Comparison of ENCODE assay signal across 9 mouse cellular contexts in the genomic region with DNA sequence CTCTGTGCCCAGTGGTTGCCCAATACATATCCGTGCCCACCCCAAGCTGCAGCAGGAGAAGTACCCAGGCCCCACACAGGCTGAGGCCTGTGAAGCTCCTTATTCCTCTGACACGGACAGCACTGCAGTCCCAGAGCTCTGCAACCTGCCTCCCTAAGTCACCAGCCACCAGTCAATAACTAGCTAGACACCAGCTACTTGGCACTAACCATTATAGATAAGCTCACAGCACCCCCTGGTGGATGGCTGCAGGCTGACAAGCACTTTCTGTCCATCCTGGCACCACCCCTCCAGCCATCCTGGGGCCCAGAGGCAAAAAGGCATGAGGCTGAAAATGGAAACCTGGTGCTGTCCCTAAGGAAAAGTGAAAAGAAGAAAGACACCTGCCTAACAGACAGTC. TPM values are rescaled to one million over a fixed set of nuclear protein-coding genes. Genes with fewer than 3 reads are reported as not detected.
DNase-seq lines count a peak whose midpoint lies in the region; ATAC-seq and TF ChIP-seq lines count a peak whose summit lies in the region.
"Had no signal": no experiment of that assay in that cellular context is flagged by ENCODE, and none has a peak within 500 bp of the region (broad histone marks: within the 10 kb centered on the region; RNA-seq: fewer than 3 reads in every experiment).

No protein-coding gene starts in this region.

- 0 out of 2 replicates have a peak, but pooled peaks have one; percentile 68 for TF ChIP-seq EP300 in heart, adult 2 months (IDR thresholded peaks at IDR 0.05; ENCODE audit: insufficient read depth, low read depth, low read length)

- H3K27me3 ChIP-seq in embryonic facial prominence, embryonic 10.5 days (replicated peaks; ENCODE audit: low read depth, poor library complexity, severe bottlenecking) = no peaks in the 10 kb centered on the region
- no peaks in the 10 kb centered on the region for H3K27me3 ChIP-seq in heart, adult 2 months (ENCODE audit: control insufficient read depth, insufficient read depth, low read length)
- H3K27me3 ChIP-seq in kidney, embryonic 16.5 days (ENCODE audit: insufficient read depth, low read length) = no peaks in the 10 kb centered on the region
- no peaks in the 10 kb centered on the region for H3K27me3 ChIP-seq in liver, adult 2 months (ENCODE audit: control insufficient read depth, insufficient read depth, low read length)
- no peaks in the 10 kb centered on the region; the same call in 1 of the 2 replicates for H3K27me3 ChIP-seq in neural tube, embryonic 13.5 days
- H3K27me3 ChIP-seq: embryonic facial prominence, embryonic 15.5 days had no signal

- TF ChIP-seq POLR2A in heart, adult 2 months (IDR thresholded peaks at IDR 0.05; ENCODE audit: insufficient read depth, low read depth, low read length) = no peak
- no peak for TF ChIP-seq POLR2A in liver, adult 2 months (IDR thresholded peaks at IDR 0.05; ENCODE audit: extremely low read depth, insufficient read depth, low read length)

- H3K36me3 ChIP-seq in embryonic facial prominence, embryonic 10.5 days (replicated peaks) = no peaks in the 10 kb centered on the region
- no peaks in the 10 kb centered on the region for H3K36me3 ChIP-seq in heart, adult 2 months (ENCODE audit: control insufficient read depth, insufficient read depth, low read length)
- H3K36me3 ChIP-seq in kidney, embryonic 16.5 days (ENCODE audit: insufficient read depth, low read length) = no peaks in the 10 kb centered on the region
- H3K36me3 ChIP-seq in liver, adult 2 months (ENCODE audit: control insufficient read depth, insufficient read depth, low read length) = no peaks in the 10 kb centered on the region
- no peaks in the 10 kb centered on the region for H3K36me3 ChIP-seq in neural tube, embryonic 13.5 days
- H3K36me3 ChIP-seq: embryonic facial prominence, embryonic 15.5 days had no signal

- H3K4me1 ChIP-seq in embryonic facial prominence, embryonic 10.5 days = peaks cover 6% of the 10 kb centered on the region; the same call in 1 of the 2 replicates
- peaks cover 2% of the 10 kb centered on the region; the same call in 1 of the 2 replicates for H3K4me1 ChIP-seq in heart, adult 2 months (ENCODE audit: control insufficient read depth, insufficient read depth, low read length)
- 0 out of 2 replicates have a peak, but pooled peaks cover 4% of the 10 kb centered on the region for H3K4me1 ChIP-seq in kidney, embryonic 16.5 days (ENCODE audit: insufficient read depth, low read length)
- peaks cover 10% of the 10 kb centered on the region; the same call in 1 of the 2 replicates for H3K4me1 ChIP-seq in liver, adult 2 months (ENCODE audit: control insufficient read depth, insufficient read depth, low read length)
- peaks cover 18% of the 10 kb centered on the region for H3K4me1 ChIP-seq in neural tube, embryonic 13.5 days (replicated peaks)

- ATAC-seq in kidney, embryonic 16.5 days (ENCODE audit: low FRiP score, low TSS enrichment) = peak; percentile 49
- ATAC-seq in neural tube, embryonic 13.5 days (ENCODE audit: low read depth) = peak; percentile 47; the same call in 1 of the 2 replicates

- peak; percentile 89 for TF ChIP-seq CTCF in heart, adult 2 months (IDR thresholded peaks at IDR 0.05)
- peak; percentile 92 for TF ChIP-seq CTCF in liver, adult 2 months (IDR thresholded peaks at IDR 0.05; ENCODE audit: low read depth, low read length)

- no peak overlapping the region for H3K27ac ChIP-seq in embryonic facial prominence, embryonic 10.5 days (replicated peaks)
- H3K27ac ChIP-seq in heart, adult 2 months = no peak overlapping the region
- no peak overlapping the region for H3K27ac ChIP-seq in kidney, embryonic 16.5 days (ENCODE audit: low read length)
- no peak overlapping the region for H3K27ac ChIP-seq in liver, adult 2 months (replicated peaks; ENCODE audit: insufficient read depth, low read depth, low read length)
- no peak overlapping the region for H3K27ac ChIP-seq in neural tube, embryonic 13.5 days (replicated peaks)
- H3K27ac ChIP-seq: embryonic facial prominence, embryonic 15.5 days had no signal

- no peaks in the 10 kb centered on the region for H3K9me3 ChIP-seq in embryonic facial prominence, embryonic 10.5 days
- H3K9me3 ChIP-seq in kidney, embryonic 16.5 days (ENCODE audit: low read length) = no peaks in the 10 kb centered on the region
- no peaks in the 10 kb centered on the region for H3K9me3 ChIP-seq in neural tube, embryonic 13.5 days
- H3K9me3 ChIP-seq: embryonic facial prominence, embryonic 15.5 days had no signal

- H3K79me2 ChIP-seq in heart, adult 2 months (replicated peaks; ENCODE audit: control insufficient read depth, insufficient read depth, low read length) = no peaks in the 10 kb centered on the region
- no peaks in the 10 kb centered on the region for H3K79me2 ChIP-seq in liver, adult 2 months (ENCODE audit: control insufficient read depth, insufficient read depth, low read length)

- no peak overlapping the region for H3K4me3 ChIP-seq in embryonic facial prominence, embryonic 10.5 days
- no peak overlapping the region for H3K4me3 ChIP-seq in heart, adult 2 months
- no peak overlapping the region for H3K4me3 ChIP-seq in kidney, embryonic 16.5 days (ENCODE audit: low read length)
- H3K4me3 ChIP-seq in liver, adult 2 months (ENCODE audit: insufficient read depth, low read depth, low read length) = no peak overlapping the region
- no peak overlapping the region for H3K4me3 ChIP-seq in neural tube, embryonic 13.5 days
- H3K4me3 ChIP-seq: embryonic facial prominence, embryonic 15.5 days had no signal

- no peak overlapping the region for H3K4me2 ChIP-seq in kidney, embryonic 16.5 days (replicated peaks; ENCODE audit: low read depth, low read length)
- no peak overlapping the region for H3K4me2 ChIP-seq in neural tube, embryonic 13.5 days
- H3K4me2 ChIP-seq: embryonic facial prominence, embryonic 15.5 days had no signal

- 40% methylated on average over 2 of the region's 2 CpGs for WGBS in embryonic facial prominence, embryonic 10.5 days
- WGBS in heart, adult 2 months = 34% methylated on average over 2 of the region's 2 CpGs
- 42% methylated on average over 2 of the region's 2 CpGs for WGBS in kidney, embryonic 16.5 days
- 44% methylated on average over 2 of the region's 2 CpGs for WGBS in liver, adult 2 months
- WGBS in neural tube, embryonic 13.5 days = 42% methylated on average over 2 of the region's 2 CpGs

- DNase-seq in A20 (ENCODE audit: low read depth, low spot score) = peak; percentile 74
- peak; percentile 92 for DNase-seq in adrenal gland, postnatal 25 days
- peak; percentile 89 for DNase-seq in embryonic facial prominence, embryonic 10.5 days (ENCODE audit: low spot score)
- DNase-seq in heart, adult 2 months = peak; percentile 79 to 87
- peak; percentile 67 for DNase-seq in liver, adult 2 months (ENCODE audit: extremely low read depth, low read depth, low spot score)
- peak; percentile 65 for DNase-seq in telencephalon, adult 2 months (ENCODE audit: low read depth, low spot score)

- intact Hi-C loops in heart, adult 2 months (cut with DNase I) = loop anchor here (1.0 to 5.0 kb wide), 5 partner anchors 113 to 646 kb away; no protein-coding TSS in a partner anchor

- no peak overlapping the region for H3K9ac ChIP-seq in heart, adult 2 months (ENCODE audit: low read depth, low read length)
- H3K9ac ChIP-seq in kidney, embryonic 16.5 days (replicated peaks; ENCODE audit: low read length) = no peak overlapping the region
- no peak overlapping the region for H3K9ac ChIP-seq in liver, adult 2 months (ENCODE audit: low read depth, low read length)
- no peak overlapping the region for H3K9ac ChIP-seq in neural tube, embryonic 13.5 days
- H3K9ac ChIP-seq: embryonic facial prominence, embryonic 15.5 days had no signal

RNA-seq across cellular contexts. Expression of gene Ppp1r26, which starts 28.6 kb away (rescaled TPM):
- 5.5 and 9.6 TPM in 2 replicates for total RNA-seq in adrenal gland, postnatal 25 days (2021)
- polyA plus RNA-seq in embryonic facial prominence, embryonic 10.5 days (2016; fragmentation: Nextera tagmentation; extraction: Ambion mirVana) = 5.0 and 5.3 TPM in 2 replicates
- 1 to 10 TPM; 3.4 to 5.0 TPM for total RNA-seq in heart, adult 2 months (2021)
- polyA plus RNA-seq in heart, adult 2 months (2012; rRNA removed) = 3.1 and 3.5 TPM in 2 replicates
- 5.2 and 7.1 TPM in 2 replicates for polyA plus RNA-seq in kidney, embryonic 16.5 days (2015; fragmentation: Nextera tagmentation; extraction: Ambion mirVana)
- total RNA-seq in liver, adult 2 months (2014; rRNA removed) = 0.07 and 0.09 TPM in 2 replicates
- 0.07 and 0.10 TPM in 2 replicates for polyA plus RNA-seq in liver, adult 2 months (2012; rRNA removed)
- polyA plus RNA-seq in neural tube, embryonic 13.5 days (2015; fragmentation: Nextera tagmentation; extraction: Ambion mirVana) = 10.3 and 11.1 TPM in 2 replicates

RNA-seq across cellular contexts. Expression of gene 1700007K13Rik, which starts 48.1 kb away (rescaled TPM):
- total RNA-seq in adrenal gland, postnatal 25 days (2021) = 1.0 TPM in 1 of 2 replicates, not detected in the other
- polyA plus RNA-seq in embryonic facial prominence, embryonic 10.5 days (2016; fragmentation: Nextera tagmentation; extraction: Ambion mirVana) = 1.3 and 1.5 TPM in 2 replicates
- not detected for total RNA-seq in heart, adult 2 months (2021)
- 0.94 TPM in 1 of 2 replicates, not detected in the other for polyA plus RNA-seq in heart, adult 2 months (2012; rRNA removed)
- polyA plus RNA-seq in kidney, embryonic 16.5 days (2015; fragmentation: Nextera tagmentation; extraction: Ambion mirVana) = 0.22 and 0.94 TPM in 2 replicates
- 0.28 TPM in 1 of 2 replicates, not detected in the other for total RNA-seq in liver, adult 2 months (2014; rRNA removed)
- polyA plus RNA-seq in liver, adult 2 months (2012; rRNA removed) = not detected in 2 replicates
- 2.6 and 2.8 TPM in 2 replicates for polyA plus RNA-seq in neural tube, embryonic 13.5 days (2015; fragmentation: Nextera tagmentation; extraction: Ambion mirVana)

RNA-seq across cellular contexts. Expression of gene Mrps2, which starts 49.8 kb away (rescaled TPM):
- 52.4 and 61.8 TPM in 2 replicates for total RNA-seq in adrenal gland, postnatal 25 days (2021)
- polyA plus RNA-seq in embryonic facial prominence, embryonic 10.5 days (2016; fragmentation: Nextera tagmentation; extraction: Ambion mirVana) = 68.5 and 71.9 TPM in 2 replicates
- total RNA-seq in heart, adult 2 months (2021) = 10 to 100 TPM; 42.1 to 43.0 TPM
- polyA plus RNA-seq in heart, adult 2 months (2012; rRNA removed) = 47.8 and 68.2 TPM in 2 replicates
- 70.8 and 74.2 TPM in 2 replicates for polyA plus RNA-seq in kidney, embryonic 16.5 days (2015; fragmentation: Nextera tagmentation; extraction: Ambion mirVana)
- total RNA-seq in liver, adult 2 months (2014; rRNA removed) = 10.9 and 14.3 TPM in 2 replicates
- polyA plus RNA-seq in liver, adult 2 months (2012; rRNA removed) = 51.5 and 52.3 TPM in 2 replicates
- polyA plus RNA-seq in neural tube, embryonic 13.5 days (2015; fragmentation: Nextera tagmentation; extraction: Ambion mirVana) = 52.7 and 56.2 TPM in 2 replicates
